Mouse (Mus musculus): ENCODE results near the gene Tpr.

GRCm38 (mm10) chr1:150396001-150396400 is 3.4 kb downstream of the Tpr start:
- TF ChIP-seq GATA1 (IDR thresholded peaks at IDR 0.05; ENCODE audit: low read length) (no peak), TAL1 (IDR thresholded peaks at IDR 0.05; ENCODE audit: low read length) (no peak)

Data from erythroblast, embryonic 14.5 days (primary cell).